Mouse (Mus musculus) C2C12 (cell line): ENCODE results near the gene Fxr1.

Experiments
- CEBPB ChIP-seq: IDR thresholded peaks from one replicate; pipeline ENCODE4 v1.6.1; 2011; ENCODE audit warnings: low read depth, mild to moderate bottlenecking, control low read depth, moderate library complexity
- CTCF ChIP-seq: IDR thresholded peaks from one replicate; pipeline ENCODE4 v1.5.1; 2011; ENCODE audit not compliant: control insufficient read depth, insufficient read depth, insufficient read length
- FOSL1 ChIP-seq: IDR thresholded peaks from one replicate; pipeline ENCODE4 v1.8.0; 2011; ENCODE audit warnings: mild to moderate bottlenecking, low read length; ENCODE audit not compliant: poor library complexity, insufficient read depth, severe bottlenecking
- MAX ChIP-seq: IDR thresholded peaks from one replicate; pipeline ENCODE4 v1.6.1; 2011; ENCODE audit warnings: mild to moderate bottlenecking, control low read depth
- MYOD1 ChIP-seq: IDR thresholded peaks from one replicate; pipeline ENCODE4 v1.6.1; 2011; ENCODE audit warnings: low read depth; ENCODE audit not compliant: control insufficient read depth, insufficient read length
- USF1 ChIP-seq: IDR thresholded peaks from one replicate; pipeline ENCODE4 v1.6.1; 2011; ENCODE audit warnings: low read depth, mild to moderate bottlenecking, control low read depth, moderate library complexity

DNA sequence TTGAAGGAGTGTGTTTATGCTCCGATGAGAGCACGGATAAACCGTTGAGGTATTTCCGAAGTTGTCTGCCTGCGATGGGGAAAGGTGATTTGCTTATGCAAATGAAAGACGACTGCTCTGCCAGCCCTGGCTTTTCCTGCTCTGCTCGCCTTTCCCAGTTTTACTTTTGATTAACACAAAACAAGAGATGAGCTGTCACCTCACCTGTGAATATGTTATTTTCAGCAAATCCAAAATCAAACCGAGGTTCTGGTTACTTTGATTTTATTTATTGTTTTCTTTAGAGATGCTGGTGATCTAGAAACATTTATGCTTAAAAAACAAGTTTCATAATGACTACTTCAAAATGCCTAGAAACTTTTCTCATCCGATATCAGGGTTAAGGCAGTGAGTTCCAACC is 86.7 kb downstream of the Fxr1 start:
- TF ChIP-seq CEBPB (no peak), MAX (no peak), CTCF (no peak), MYOD1 (no peak), USF1 (no peak), FOSL1 (no peak)
